Comparison of ENCODE assay signal across 8 mouse cellular contexts in genomic region chr10:26695212-26695933, GRCm38 (mm10). TPM values are rescaled to one million over a fixed set of nuclear protein-coding genes. Genes with fewer than 3 reads are reported as not detected.
A peak's percentile ranks its signal among the peaks of the same experiment; 100 is the strongest.
DNase-seq lines count a peak whose midpoint lies in the region; ATAC-seq lines count a peak whose summit lies in the region.
"Had no signal": no experiment of that assay in that cellular context is flagged by ENCODE, and none has a peak within 500 bp of the region (broad histone marks: within the 10 kb centered on the region; RNA-seq: fewer than 3 reads in every experiment).

No protein-coding gene starts in this region.

- H3K4me2 ChIP-seq in lung, embryonic 16.5 days (ENCODE audit: low read depth, low read length) = peak overlapping the region; percentile 73
- peak overlapping the region; percentile 89 for H3K4me2 ChIP-seq in embryonic facial prominence, embryonic 12.5 days (replicated peaks)
- H3K4me2 ChIP-seq in hindbrain, embryonic 14.5 days (replicated peaks) = peak overlapping the region; percentile 69
- H3K4me2 ChIP-seq in limb, embryonic 11.5 days (ENCODE audit: low read depth, severe bottlenecking) = peak overlapping the region; percentile 70
- peak overlapping the region; percentile 72 for H3K4me2 ChIP-seq in neural tube, embryonic 11.5 days (ENCODE audit: low read depth)

- H3K4me3 ChIP-seq in lung, embryonic 16.5 days (ENCODE audit: low read length) = peak overlapping the region; percentile 42
- H3K4me3 ChIP-seq in embryonic facial prominence, embryonic 12.5 days = peak overlapping the region; percentile 45
- H3K4me3 ChIP-seq in hindbrain, embryonic 14.5 days (replicated peaks; ENCODE audit: low read length) = peak overlapping the region; percentile 45
- peak overlapping the region; percentile 38 for H3K4me3 ChIP-seq in limb, embryonic 11.5 days (ENCODE audit: low read depth, low read length)
- H3K4me3 ChIP-seq in neural tube, embryonic 11.5 days (ENCODE audit: low read depth, low read length) = peak overlapping the region; percentile 36
- H3K4me3 ChIP-seq: erythroblast, embryonic 14.5 days had no signal

- no peak for DNase-seq in lung, postnatal 25 days (ENCODE audit: low spot score)
- peak; percentile 60 for DNase-seq in hindbrain, embryonic 14.5 days (ENCODE audit: low spot score)
- peak; percentile 66 for DNase-seq in limb, embryonic 11.5 days (ENCODE audit: low spot score)
- DNase-seq in neural tube, embryonic 11.5 days (ENCODE audit: low spot score) = peak; percentile 54
- peak; percentile 11 for DNase-seq in yolk sac, embryonic 10.5 days (ENCODE audit: low spot score)

- H3K9ac ChIP-seq in lung, embryonic 16.5 days (ENCODE audit: low read length) = peak overlapping the region; percentile 37; the same call in 1 of the 2 replicates
- peak overlapping the region; percentile 44 for H3K9ac ChIP-seq in embryonic facial prominence, embryonic 12.5 days
- H3K9ac ChIP-seq in hindbrain, embryonic 14.5 days = peak overlapping the region; percentile 72
- peak overlapping the region; percentile 58 for H3K9ac ChIP-seq in limb, embryonic 11.5 days (ENCODE audit: low read length)
- H3K9ac ChIP-seq in neural tube, embryonic 11.5 days (ENCODE audit: low read length) = peak overlapping the region; percentile 51

- H3K27ac ChIP-seq in lung, embryonic 16.5 days (ENCODE audit: low read length) = no peak overlapping the region
- no peak overlapping the region for H3K27ac ChIP-seq in embryonic facial prominence, embryonic 12.5 days
- peak overlapping the region; percentile 73 for H3K27ac ChIP-seq in hindbrain, embryonic 14.5 days
- no peak overlapping the region; the same call in 1 of the 2 replicates for H3K27ac ChIP-seq in limb, embryonic 11.5 days (replicated peaks; ENCODE audit: low read depth, low read length)
- H3K27ac ChIP-seq in neural tube, embryonic 11.5 days (ENCODE audit: low read depth, low read length) = no peak overlapping the region

- no peaks in the 10 kb centered on the region for H3K27me3 ChIP-seq in lung, embryonic 16.5 days (ENCODE audit: control insufficient read depth, insufficient read depth, low read depth, low read length)
- peaks cover 5% of the 10 kb centered on the region; the same call in 1 of the 2 replicates for H3K27me3 ChIP-seq in embryonic facial prominence, embryonic 12.5 days
- H3K27me3 ChIP-seq in hindbrain, embryonic 14.5 days (ENCODE audit: control insufficient read depth, insufficient read depth, low read length) = no peaks in the 10 kb centered on the region
- H3K27me3 ChIP-seq in limb, embryonic 11.5 days (ENCODE audit: control insufficient read depth, insufficient read depth, low read length) = no peaks in the 10 kb centered on the region
- no peaks in the 10 kb centered on the region for H3K27me3 ChIP-seq in neural tube, embryonic 11.5 days (ENCODE audit: control insufficient read depth, insufficient read depth, low read length)

- ATAC-seq in lung, embryonic 16.5 days (ENCODE audit: low read depth) = peak; percentile 34; the same call in 1 of the 2 replicates
- peak; percentile 83; the same call in 1 of the 2 replicates for ATAC-seq in embryonic facial prominence, embryonic 12.5 days (ENCODE audit: insufficient number of reproducible peaks, insufficient read depth, low FRiP score, low TSS enrichment)
- ATAC-seq in hindbrain, embryonic 14.5 days (ENCODE audit: low FRiP score) = peak; percentile 98
- peak; percentile 79 for ATAC-seq in limb, embryonic 11.5 days (ENCODE audit: insufficient number of reproducible peaks, low FRiP score, low TSS enrichment, low read depth)
- peak; percentile 90 for ATAC-seq in neural tube, embryonic 11.5 days (ENCODE audit: insufficient read depth, low FRiP score, low TSS enrichment)

- H3K9me3 ChIP-seq in lung, embryonic 16.5 days (ENCODE audit: control insufficient read depth, low read length) = no peaks in the 10 kb centered on the region
- no peaks in the 10 kb centered on the region for H3K9me3 ChIP-seq in embryonic facial prominence, embryonic 12.5 days
- H3K9me3 ChIP-seq in hindbrain, embryonic 14.5 days (ENCODE audit: control insufficient read depth, low read length) = no peaks in the 10 kb centered on the region
- H3K9me3 ChIP-seq in limb, embryonic 11.5 days (ENCODE audit: control insufficient read depth, low read length) = no peaks in the 10 kb centered on the region
- H3K9me3 ChIP-seq in neural tube, embryonic 11.5 days (ENCODE audit: control insufficient read depth, low read length) = no peaks in the 10 kb centered on the region

- H3K4me1 ChIP-seq in lung, embryonic 16.5 days (replicated peaks; ENCODE audit: control insufficient read depth, insufficient read depth, low read length) = 0 out of 2 replicates have a peak, but pooled peaks cover 5% of the 10 kb centered on the region
- H3K4me1 ChIP-seq in embryonic facial prominence, embryonic 12.5 days = 0 out of 2 replicates have a peak, but pooled peaks cover 3% of the 10 kb centered on the region
- H3K4me1 ChIP-seq in hindbrain, embryonic 14.5 days (replicated peaks; ENCODE audit: control insufficient read depth, insufficient read depth, low read length) = 0 out of 2 replicates have a peak, but pooled peaks cover 3% of the 10 kb centered on the region
- no peaks in the 10 kb centered on the region for H3K4me1 ChIP-seq in limb, embryonic 11.5 days (ENCODE audit: control insufficient read depth, insufficient read depth, low read length)
- H3K4me1 ChIP-seq in neural tube, embryonic 11.5 days (ENCODE audit: control insufficient read depth, insufficient read depth, low read length) = no peaks in the 10 kb centered on the region

- 3% methylated on average over 25 of the region's 25 CpGs for WGBS in lung, embryonic 16.5 days
- 2% methylated on average over 25 of the region's 25 CpGs for WGBS in embryonic facial prominence, embryonic 12.5 days
- 4% methylated on average over 25 of the region's 25 CpGs for WGBS in hindbrain, embryonic 14.5 days
- 4% methylated on average over 25 of the region's 25 CpGs for WGBS in limb, embryonic 11.5 days
- 6% methylated on average over 25 of the region's 25 CpGs for WGBS in neural tube, embryonic 11.5 days

- no peaks in the 10 kb centered on the region for H3K36me3 ChIP-seq in lung, embryonic 16.5 days (ENCODE audit: control insufficient read depth, insufficient read depth, low read length)
- no peaks in the 10 kb centered on the region for H3K36me3 ChIP-seq in embryonic facial prominence, embryonic 12.5 days
- no peaks in the 10 kb centered on the region for H3K36me3 ChIP-seq in hindbrain, embryonic 14.5 days (replicated peaks; ENCODE audit: control insufficient read depth, insufficient read depth)
- no peaks in the 10 kb centered on the region for H3K36me3 ChIP-seq in limb, embryonic 11.5 days (ENCODE audit: control insufficient read depth, insufficient read depth, low read length)
- no peaks in the 10 kb centered on the region for H3K36me3 ChIP-seq in neural tube, embryonic 11.5 days (ENCODE audit: control insufficient read depth, insufficient read depth, low read length)

RNA-seq across cellular contexts. Expression of gene Arhgap18, which starts 57.8 kb away (rescaled TPM):
- polyA plus RNA-seq in lung, embryonic 16.5 days (2015; fragmentation: Nextera tagmentation; extraction: Ambion mirVana) = 55.1 and 58.7 TPM in 2 replicates
- 17.0 and 18.9 TPM in 2 replicates for polyA plus RNA-seq in embryonic facial prominence, embryonic 12.5 days (2016; fragmentation: Nextera tagmentation; extraction: Ambion mirVana)
- 13.3 and 14.9 TPM in 2 replicates for polyA plus RNA-seq in hindbrain, embryonic 14.5 days (2014; fragmentation: Nextera tagmentation; extraction: Ambion mirVana)
- 19.6 and 20.8 TPM in 2 replicates for polyA plus RNA-seq in limb, embryonic 11.5 days (2014; fragmentation: Nextera tagmentation; extraction: Ambion mirVana)
- polyA plus RNA-seq in neural tube, embryonic 11.5 days (2014; fragmentation: Nextera tagmentation; extraction: Ambion mirVana) = 11.0 and 11.2 TPM in 2 replicates

Comparison
In these comparisons a context has a peak if more than half of its experiments do, and no peak if none do; other contexts are left out.
1. ATAC-seq: peak in every context shown above with its lines; median percentile 98 in hindbrain, embryonic 14.5 days; 90 in neural tube, embryonic 11.5 days; 83 in embryonic facial prominence, embryonic 12.5 days; 79 in limb, embryonic 11.5 days; 34 in lung, embryonic 16.5 days.